Mouse (Mus musculus) T-helper 1 cell (primary cell): ENCODE results near the gene Gm2a.

Experiments used
- in situ Hi-C: fragments of 300-600 bp; cut with MboI, MseI; formaldehyde crosslinking; loops from one replicate; pipeline ENCODE4 v1.15.1; 2025; ENCODE audit warnings: high pct_unique_total_duplicates

Gm2a gene

GRCm38 (mm10) chr11:55097463-55098188, at the start of gene Gm2a:
Gm2a (plus strand) TSS chr11:55098115.
- in situ Hi-C loops = loop anchor here (5.0 kb wide), 1 partner anchor 35 kb away; no protein-coding TSS in a partner anchor

GRCm38 (mm10) chr11:55050837-55051510, 46.9 kb upstream of the Gm2a start:
- in situ Hi-C loops = no loop called here

GRCm38 (mm10) chr11:55057511-55057910, 40.4 kb upstream of the Gm2a start:
- in situ Hi-C loops = no loop called here

GRCm38 (mm10) chr11:55060802-55061201, 37.1 kb upstream of the Gm2a start:
- in situ Hi-C loops = no loop called here

GRCm38 (mm10) chr11:55062856-55063255, 35.1 kb upstream of the Gm2a start:
- in situ Hi-C loops = no loop called here

GRCm38 (mm10) chr11:55066921-55067320, 31.0 kb upstream of the Gm2a start:
- in situ Hi-C loops = no loop called here

GRCm38 (mm10) chr11:55069023-55069422, 28.9 kb upstream of the Gm2a start:
- in situ Hi-C loops = no loop called here

GRCm38 (mm10) chr11:55071344-55071743, 26.6 kb upstream of the Gm2a start:
- in situ Hi-C loops = no loop called here

- in situ Hi-C loops = no loop called here
Measured at GRCm38 (mm10) chr11:55072467-55072866, 25.4 kb upstream of the Gm2a start.

GRCm38 (mm10) chr11:55073191-55073590, 24.7 kb upstream of the Gm2a start:
- in situ Hi-C loops = no loop called here

GRCm38 (mm10) chr11:55075602-55076001, 22.3 kb upstream of the Gm2a start:
- in situ Hi-C loops = no loop called here

GRCm38 (mm10) chr11:55076234-55076633, 21.7 kb upstream of the Gm2a start:
- in situ Hi-C loops = no loop called here

- in situ Hi-C loops = no loop called here
Measured at GRCm38 (mm10) chr11:55077331-55078231, 20.3 kb upstream of the Gm2a start, which contains the start of gene Ccdc69. Ccdc69 (minus strand) TSS chr11:55078131.

GRCm38 (mm10) chr11:55078502-55078901, 19.4 kb upstream of the Gm2a start:
- in situ Hi-C loops = no loop called here

GRCm38 (mm10) chr11:55079180-55079579, 18.7 kb upstream of the Gm2a start:
- in situ Hi-C loops = no loop called here

- in situ Hi-C loops = loop anchor here (5.0 kb wide), 1 partner anchor 39 kb away; no protein-coding TSS in a partner anchor
Measured at GRCm38 (mm10) chr11:55081206-55081605, 16.7 kb upstream of the Gm2a start.

GRCm38 (mm10) chr11:55084629-55085028, 13.3 kb upstream of the Gm2a start:
- in situ Hi-C loops = loop anchor here (5.0 kb wide), 1 partner anchor 42 kb away; no protein-coding TSS in a partner anchor

- in situ Hi-C loops = no loop called here
Measured at GRCm38 (mm10) chr11:55085396-55085795, 12.5 kb upstream of the Gm2a start.

- in situ Hi-C loops = no loop called here
Measured at GRCm38 (mm10) chr11:55087006-55087405, 10.9 kb upstream of the Gm2a start.

- in situ Hi-C loops = no loop called here
Measured at GRCm38 (mm10) chr11:55089892-55090291, 8.0 kb upstream of the Gm2a start.

GRCm38 (mm10) chr11:55093096-55093495, 4.8 kb upstream of the Gm2a start:
- in situ Hi-C loops = no loop called here

GRCm38 (mm10) chr11:55096296-55096695, 1.6 kb upstream of the Gm2a start:
- in situ Hi-C loops = loop anchor here (5.0 kb wide), 1 partner anchor 36 kb away; no protein-coding TSS in a partner anchor
